Mouse (Mus musculus): Measurements from ENCODE around the gene Tead4. TPM values are rescaled to one million over a fixed set of nuclear protein-coding genes. Genes with fewer than 3 reads are reported as not detected.
"Not testable (repeated sequence)": the region's sequence is repeated elsewhere in the genome, so short reads cannot be mapped to it uniquely, and the experiment has no call there.

Gene Tead4
- total RNA-seq (2021): 1 to 10 TPM; 3.3 to 4.1 TPM
- long read RNA-seq, experiment 1: 0 reads
- long read RNA-seq, experiment 2, partial matches to known transcripts: 1 of 1 reads
- long read RNA-seq, experiment 2, other reads (novel, unspliced or antisense): 0 of 1 reads

GRCm38 (mm10) chr6:128300134-128301001 is at the start of gene Tead4:
TSS of gene Tead4 (minus strand) at chr6:128300823.
- DNase-seq (ENCODE audit: low spot score in 2 of 2): peak; percentile 28 to 50

DNA sequence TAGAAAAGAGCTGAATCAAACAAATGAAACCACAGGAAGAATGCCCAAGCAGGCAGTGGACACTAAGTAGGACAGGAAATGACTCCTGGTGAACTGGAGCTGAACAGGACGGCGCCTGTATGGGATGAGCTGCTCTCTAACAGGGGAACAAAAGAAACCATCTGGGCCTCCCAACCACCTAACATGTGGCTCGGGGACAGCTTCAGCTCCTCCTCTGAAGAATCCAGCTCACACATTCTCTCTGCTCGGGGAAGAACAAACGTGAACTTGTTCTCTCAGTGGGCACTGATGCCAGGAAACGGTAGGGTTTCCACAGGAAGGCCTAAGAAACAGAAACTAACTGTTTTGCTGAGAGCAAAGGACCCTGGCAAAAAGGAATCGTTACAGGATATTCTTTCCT is 49.1 kb upstream of the Tead4 start:
- DNase-seq (ENCODE audit: low spot score in 2 of 2): no peak

DNA sequence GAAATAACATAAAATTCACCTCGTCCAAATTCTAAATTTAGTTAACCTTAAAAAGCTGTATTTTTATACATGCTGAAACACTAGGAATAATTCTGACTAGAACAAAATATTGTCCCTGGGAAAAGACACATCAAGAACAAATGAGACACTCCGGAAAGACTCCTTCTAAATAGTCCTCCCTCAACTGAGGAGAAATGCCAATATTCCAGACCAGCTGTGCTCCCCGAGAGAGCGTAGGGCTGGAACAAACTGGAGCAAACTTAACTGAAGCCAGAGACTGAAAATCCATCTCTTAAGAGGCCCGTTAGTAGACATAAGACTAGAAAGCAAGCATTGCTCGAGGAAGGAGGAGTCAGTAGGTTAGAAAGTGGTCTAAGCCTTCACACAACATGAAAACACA is 46.2 kb upstream of the Tead4 start:
- no peak for DNase-seq (ENCODE audit: low spot score in 2 of 2)

DNA sequence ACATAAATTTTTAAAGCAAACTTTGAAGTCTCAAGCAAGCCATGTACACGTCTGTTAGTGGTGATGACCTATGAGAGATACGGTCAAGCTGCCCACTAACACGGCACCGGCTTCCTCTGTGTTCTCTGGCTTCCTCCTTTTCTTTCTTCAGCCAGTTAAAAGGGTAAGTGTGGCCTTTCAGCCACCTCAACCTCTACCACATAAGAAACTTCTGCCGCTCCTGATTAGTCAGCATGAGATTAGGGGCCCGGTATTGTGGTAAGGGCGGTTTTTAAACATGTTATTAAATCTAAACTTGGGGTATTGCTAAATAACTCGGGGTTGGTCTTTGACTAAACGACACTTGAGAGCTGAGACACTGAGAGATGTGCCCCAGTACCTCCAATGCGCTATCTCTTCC is 45.0 kb upstream of the Tead4 start:
- no peak for DNase-seq (ENCODE audit: low spot score in 2 of 2)

DNA sequence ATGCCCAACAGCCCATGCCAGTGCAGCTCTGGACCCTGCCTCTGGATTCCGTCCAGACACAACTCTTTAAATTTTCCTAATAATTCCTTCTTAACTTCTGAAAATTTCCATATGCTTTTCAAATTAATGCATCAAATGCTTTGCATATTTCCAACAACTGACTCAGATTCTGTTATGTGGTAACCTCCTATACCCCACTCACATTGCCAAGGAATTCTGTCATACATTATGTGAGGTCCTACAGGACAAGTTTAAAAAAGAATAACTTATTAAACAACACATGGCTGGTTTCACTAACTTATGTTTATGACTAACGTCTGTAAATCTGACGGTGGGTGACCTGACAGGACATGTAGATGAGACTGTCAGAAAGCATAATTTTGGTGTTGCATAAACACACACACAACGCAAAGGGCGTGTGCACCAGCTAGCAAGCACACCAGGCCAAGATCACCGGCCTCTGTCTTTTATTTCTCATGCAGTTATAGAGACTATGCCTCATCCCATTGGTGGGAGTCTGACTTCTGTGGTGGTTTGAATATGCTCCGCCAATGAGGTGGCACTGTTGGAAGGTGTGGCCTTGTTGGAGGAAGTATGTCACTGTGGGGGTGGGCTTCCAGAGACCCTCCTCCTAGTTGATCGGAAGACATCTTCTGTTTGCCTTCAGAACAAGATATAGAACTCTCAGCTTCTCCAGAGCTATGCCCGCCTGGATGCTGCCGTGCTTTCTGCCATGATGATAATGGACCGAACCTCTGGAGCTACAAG is 41.5 kb upstream of the Tead4 start:
- no peak for DNase-seq (ENCODE audit: low spot score in 2 of 2)

DNA sequence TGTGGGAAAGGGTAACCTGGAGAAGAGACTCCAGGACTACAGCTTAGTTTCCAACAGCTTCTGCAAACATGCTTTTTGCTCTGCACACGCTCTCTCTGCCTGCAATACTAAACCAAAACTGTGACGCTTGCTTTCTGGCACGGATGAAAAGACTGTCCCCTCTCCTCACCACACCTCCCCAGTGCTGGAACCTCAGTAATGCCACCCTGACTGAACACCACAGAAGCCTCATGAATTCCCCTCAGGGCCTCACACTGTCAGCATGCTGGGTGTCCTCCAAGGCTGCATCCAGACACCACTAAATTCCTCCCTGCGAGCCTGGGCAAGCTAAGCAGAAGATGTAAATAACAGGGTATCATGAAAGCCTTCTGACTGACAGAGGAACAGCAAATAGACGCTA is 38.3 kb upstream of the Tead4 start:
- DNase-seq (ENCODE audit: low spot score in 2 of 2): no peak

- no peak for DNase-seq (ENCODE audit: low spot score in 2 of 2)
Observed at GRCm38 (mm10) chr6:128337467-128337866, 36.8 kb upstream of the Tead4 start.

GRCm38 (mm10) chr6:128334397-128335124 is 33.9 kb upstream of the Tead4 start:
- peak; percentile 14 to 28 for DNase-seq (ENCODE audit: low spot score in 2 of 2)

DNA sequence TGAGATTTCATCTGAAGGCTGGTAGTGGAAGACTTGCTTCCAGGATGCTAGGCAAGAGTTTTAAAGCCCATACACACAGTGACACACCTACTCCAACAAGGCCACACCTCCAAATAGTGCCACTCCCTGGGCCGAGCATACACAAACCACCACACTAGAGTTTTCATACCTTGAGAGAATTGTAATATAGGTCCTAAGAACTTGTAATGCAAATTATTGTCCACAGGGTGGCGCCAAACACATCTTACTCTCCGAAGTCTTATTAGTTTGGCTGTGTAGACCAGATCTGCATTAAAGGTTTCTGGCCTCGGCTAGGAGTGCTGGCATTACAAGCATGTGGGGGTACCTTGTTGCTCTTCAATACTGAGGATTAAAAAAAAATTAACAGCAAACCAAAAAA is 17.7 kb upstream of the Tead4 start:
- no peak for DNase-seq (ENCODE audit: low spot score in 2 of 2)

- DNase-seq (ENCODE audit: low spot score in 2 of 2): no peak
Observed at GRCm38 (mm10) chr6:128315597-128315996, 15.0 kb upstream of the Tead4 start.

GRCm38 (mm10) chr6:128314796-128315195 is 14.2 kb upstream of the Tead4 start:
- DNase-seq (ENCODE audit: low spot score in 2 of 2): no peak

GRCm38 (mm10) chr6:128308311-128308710 is 7.7 kb upstream of the Tead4 start:
- no peak for DNase-seq (ENCODE audit: low spot score in 2 of 2)

DNA sequence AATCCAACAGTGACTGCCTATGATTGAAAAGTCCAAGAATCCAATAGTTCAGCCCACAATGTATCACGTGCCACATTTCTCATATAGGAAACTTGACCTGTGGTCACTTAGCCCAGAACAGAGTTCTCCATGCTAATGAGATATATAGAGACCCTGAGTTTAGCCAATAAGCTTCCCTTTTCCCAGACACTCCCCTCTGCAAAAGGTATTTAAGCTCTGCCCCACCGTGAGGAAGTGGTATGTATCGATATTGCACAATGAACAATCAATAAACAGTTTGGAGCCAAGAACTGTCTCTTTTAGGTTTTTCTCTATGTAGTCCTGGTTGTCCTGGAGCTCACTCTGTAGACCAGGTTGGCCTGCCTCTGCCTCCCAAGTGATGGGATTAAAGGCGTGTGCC is 4.2 kb upstream of the Tead4 start:
- DNase-seq (ENCODE audit: low spot score in 2 of 2): no peak

GRCm38 (mm10) chr6:128302640-128303039 is 2.0 kb upstream of the Tead4 start:
- DNase-seq (ENCODE audit: low spot score in 2 of 2): not testable (repeated sequence)

DNA sequence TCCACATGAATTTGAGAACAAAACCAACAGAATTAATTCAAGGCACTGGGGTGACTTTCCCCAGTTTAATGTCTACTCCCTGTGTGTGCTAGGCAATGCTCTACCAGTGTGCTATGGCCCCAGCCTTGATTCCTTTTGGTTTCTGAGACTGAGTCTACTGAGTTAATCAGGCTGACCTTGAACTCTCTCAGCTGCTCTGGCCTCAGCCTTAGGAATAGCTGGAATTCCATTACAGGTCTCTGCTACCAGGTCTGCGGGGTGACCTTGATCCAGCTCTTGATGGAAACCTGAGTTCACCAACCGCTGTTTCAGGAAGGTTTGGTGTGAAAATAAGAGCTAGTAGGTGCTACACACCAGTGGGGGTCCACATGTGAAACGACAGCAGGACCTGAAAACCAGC is 1.3 kb upstream of the Tead4 start:
- DNase-seq (ENCODE audit: low spot score in 2 of 2): no peak

DNA sequence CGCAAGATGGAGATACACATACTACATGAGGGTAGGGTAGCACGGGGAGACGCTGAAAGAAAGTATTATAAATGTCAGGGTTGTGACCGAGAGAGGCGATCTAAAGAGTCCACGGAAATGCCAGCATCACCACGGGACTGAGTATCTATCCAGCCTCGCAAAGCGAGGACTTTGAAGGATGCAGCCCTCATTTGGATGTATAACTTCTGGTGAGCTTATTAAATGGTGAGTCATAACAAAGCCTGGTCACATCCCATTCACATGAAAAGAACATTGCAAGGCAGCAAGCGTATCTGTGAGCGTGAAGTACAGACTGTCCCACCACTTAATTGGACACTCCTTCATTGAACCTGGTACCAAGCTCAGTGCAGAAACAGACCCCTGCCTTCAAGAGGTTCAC is 835 bp upstream of the Tead4 start:
- DNase-seq (ENCODE audit: low spot score in 2 of 2): no peak

GRCm38 (mm10) chr6:128299292-128300133 is 1.1 kb downstream of the Tead4 start:
- DNase-seq (ENCODE audit: low spot score in 2 of 2): no peak

GRCm38 (mm10) chr6:128298246-128298645 is 2.4 kb downstream of the Tead4 start:
- no peak for DNase-seq (ENCODE audit: low spot score in 2 of 2)

GRCm38 (mm10) chr6:128296750-128297393 is 3.8 kb downstream of the Tead4 start:
- no peak for DNase-seq (ENCODE audit: low spot score in 2 of 2)

Measured in adrenal gland, postnatal 4 days (tissue).